Mouse (Mus musculus) naive thymus-derived CD4-positive, alpha-beta T cell, adult 2 months (primary cell): ENCODE data around the gene Phf19.

Experiments
- DNase-seq: peaks from one replicate; pipeline ENCODE4 v3.0.0-alpha.2; 2011; ENCODE audit warnings: low read depth

The Phf19 gene

DNA sequence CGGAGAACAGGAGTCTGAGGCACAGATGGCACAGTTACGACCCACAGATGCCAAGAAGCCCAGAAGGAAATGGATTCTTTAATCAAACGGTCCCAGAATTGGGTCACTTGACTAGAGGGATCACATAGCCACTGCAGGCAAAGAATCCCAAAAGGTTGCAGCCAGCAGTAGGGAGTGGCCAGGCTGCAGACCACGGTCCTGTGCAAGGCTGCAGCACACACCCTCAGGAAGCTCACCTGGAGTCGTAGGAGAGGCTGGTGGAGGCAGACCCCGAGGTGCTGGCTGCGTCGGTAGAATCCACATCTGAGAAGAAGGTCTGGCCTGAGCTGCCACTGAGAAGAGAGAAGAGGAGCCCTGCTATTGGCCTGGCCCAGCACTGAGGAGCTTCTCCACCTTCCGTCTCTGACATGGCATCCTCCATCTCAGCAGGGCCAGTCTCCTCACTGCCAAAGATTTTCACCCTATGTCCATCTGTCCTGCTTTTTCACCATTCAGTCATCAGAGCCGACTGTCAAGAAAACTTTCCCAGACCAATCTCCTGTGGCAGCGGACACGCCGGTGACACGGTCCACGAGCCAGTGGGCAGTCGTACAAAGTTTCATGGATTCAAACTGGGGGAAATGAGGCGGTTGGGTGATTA, 16.9 kb downstream of the Phf19 start:
- no peak for DNase-seq

DNA sequence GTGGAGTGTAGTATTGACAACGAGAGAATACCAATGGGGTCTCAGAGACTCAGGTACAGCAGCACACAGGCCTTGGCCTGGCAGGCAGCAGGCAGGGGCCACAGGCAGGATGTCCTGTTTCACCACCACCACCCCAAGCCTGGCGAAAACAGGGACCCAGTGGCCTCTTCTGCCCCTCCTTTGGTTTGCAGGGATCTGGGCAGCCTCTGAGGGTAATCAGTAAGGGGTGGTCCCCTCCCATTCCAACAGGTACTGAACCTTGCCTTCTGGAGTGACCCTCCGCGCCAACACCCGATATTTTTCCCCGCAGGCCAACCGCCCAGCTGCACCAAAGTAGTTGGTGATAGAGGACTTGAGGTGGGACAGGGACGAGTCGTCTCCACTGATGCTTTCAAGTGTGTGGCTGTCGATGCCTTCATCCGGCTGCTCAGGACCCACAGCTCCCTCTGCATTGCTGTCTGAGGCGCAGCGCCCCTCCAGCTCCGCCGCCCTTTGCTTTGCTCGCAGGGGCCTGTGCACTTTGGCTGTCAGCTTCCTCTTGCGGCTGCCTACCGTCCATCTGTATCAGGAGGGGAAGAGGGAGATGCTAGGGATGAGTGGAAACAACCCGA, 18.2 kb downstream of the Phf19 start:
- DNase-seq: no peak

DNA sequence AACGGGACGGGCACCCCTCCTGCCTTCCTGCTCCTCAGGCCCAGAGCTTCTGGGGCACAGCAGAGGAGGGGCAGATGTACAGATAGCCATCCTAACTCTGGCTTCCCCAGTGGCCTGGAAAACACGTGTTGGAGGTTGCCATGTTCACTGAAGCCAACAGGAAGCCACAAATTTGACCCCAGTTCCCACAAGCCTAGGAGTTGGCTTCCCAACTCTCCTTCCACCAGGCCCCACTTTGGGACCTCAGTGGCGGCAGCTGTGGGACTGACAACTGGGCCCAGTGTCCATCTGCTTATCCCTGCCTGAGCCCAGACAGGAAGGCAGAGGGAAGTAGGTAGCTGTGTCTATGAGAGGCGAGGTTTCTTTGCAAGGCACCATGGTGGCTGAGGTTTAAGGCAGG, 19.9 kb downstream of the Phf19 start:
- no peak for DNase-seq

DNA sequence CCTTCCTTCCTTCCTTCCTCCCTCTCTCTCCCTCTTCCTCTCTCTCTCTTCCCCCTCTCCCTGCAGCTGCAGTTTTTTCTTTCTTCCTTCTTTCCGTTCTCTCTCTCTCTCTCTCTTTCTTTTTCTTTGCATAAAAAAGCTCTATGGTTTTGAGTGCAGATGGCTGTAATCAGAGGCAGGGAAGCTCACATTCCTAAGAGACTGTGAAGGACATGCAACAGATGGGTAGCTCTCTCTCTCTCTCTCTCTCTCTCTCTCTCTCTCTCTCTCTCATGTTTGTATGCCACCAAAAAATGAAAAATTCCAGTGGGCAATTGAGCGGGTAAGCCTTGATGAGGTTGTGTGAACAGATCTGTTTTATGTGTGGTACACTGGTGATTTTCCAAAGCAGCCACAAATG, 29.6 kb downstream of the Phf19 start:
- no peak for DNase-seq

DNA sequence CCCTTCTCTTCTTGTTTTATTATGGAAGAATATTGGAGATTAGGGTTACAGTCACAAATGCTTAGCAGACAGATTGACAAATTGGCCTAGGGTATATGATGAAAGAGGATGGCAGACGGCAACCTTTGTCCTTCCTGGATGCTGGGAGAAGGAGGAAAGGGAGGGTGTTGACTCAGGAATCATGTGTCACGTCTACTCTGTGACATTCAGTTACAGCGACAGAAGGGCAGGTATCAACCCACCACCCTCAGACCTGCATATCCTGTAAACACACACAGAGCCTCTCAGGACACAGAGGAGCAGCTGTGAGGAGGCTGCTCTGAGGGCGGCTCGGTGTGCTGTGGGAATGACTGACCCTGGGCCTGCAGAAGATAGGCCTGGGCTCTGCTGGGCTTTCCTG, 30.6 kb downstream of the Phf19 start:
- no peak for DNase-seq

DNA sequence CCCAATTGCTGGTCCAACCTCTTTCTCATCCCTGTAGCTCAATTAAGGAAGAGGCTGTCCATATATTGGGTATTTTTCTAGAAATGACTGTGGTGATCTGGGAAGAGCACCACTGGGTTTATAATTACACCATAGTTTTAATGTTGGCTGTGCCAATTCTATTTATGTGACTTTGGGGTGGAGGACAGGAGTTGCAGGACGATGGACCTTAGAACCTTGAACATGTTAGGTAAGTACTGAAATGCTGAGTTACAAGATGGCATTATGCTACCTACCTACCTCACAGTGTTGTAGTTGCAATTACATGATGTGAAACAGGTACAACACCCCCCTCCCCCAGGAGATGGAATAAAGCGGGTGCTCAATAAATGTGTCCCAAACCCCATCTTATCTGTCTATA, 31.1 kb downstream of the Phf19 start:
- no peak for DNase-seq

DNA sequence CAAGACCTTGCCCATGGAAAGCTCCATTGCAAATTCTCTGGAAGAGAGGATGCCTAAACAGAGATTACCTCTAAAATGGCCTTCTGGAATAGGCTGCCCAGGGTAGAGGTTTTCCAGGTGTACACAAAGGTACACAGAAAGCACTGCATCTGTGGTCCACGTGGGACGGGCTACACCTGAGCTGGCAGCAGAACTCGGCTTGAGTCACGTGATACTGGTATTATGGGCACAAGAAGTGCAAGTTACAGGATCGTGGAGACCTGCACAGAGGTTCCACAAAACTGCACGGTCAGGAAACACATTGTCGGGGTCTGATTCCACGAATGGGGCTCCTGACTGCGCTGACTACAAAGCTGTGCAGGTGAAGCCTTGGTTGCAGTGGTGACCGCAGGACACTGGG, 33.8 kb downstream of the Phf19 start:
- DNase-seq: no peak

DNA sequence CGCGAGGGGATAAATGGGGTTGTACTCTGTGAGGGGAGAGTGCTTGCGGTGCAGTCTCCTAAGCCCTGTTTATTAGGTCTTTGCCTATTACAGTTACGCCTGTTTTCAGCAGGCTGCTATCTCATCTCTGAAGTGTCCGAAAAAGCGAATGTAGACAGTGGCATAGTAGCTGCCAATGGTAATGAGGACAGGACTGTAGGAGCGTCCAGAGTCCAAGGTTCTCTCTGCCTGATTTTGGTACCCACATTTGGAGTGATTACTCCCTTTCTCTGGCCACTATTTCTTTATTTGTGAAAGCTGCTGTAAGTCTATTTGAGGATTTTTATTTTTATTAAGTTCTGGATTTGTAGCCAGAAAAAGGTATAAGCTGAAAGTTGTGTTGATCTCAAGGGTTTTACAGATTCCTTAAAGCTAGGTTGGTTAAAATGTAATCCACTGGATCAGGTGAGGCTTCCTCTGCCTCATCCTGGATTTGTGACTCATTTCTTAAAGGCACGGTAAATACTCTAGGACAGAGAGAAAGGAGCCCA, 38.9 kb downstream of the Phf19 start, which contains the start of gene Psmd5:
Gene Psmd5 (minus strand): TSS at position 153 of the 530 bp plus-strand sequence.
- no peak for DNase-seq

DNA sequence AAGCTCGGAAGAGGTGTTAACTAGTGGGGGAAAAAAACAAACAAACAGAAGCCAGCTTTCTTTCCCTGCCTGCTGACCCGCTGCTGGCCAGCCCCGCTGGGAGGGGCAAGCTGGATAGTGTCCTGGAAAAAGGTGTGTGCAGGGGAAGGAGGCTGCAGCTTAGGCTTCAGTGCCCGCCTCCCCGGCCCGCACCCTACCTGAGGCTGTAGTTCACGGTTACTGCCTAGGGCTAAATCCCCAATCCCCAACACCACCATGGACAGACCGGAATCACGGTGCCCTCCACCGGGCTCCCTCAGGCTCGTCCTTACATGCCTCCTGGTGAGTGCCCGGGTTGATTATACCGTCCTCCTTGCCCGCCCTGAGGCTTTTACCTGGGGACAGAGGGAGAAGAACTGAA, 39.6 kb downstream of the Phf19 start, which contains the start of gene Cutal:
Gene Cutal (plus strand): TSS at position 126 of the 400 bp plus-strand sequence.
- no peak for DNase-seq

DNA sequence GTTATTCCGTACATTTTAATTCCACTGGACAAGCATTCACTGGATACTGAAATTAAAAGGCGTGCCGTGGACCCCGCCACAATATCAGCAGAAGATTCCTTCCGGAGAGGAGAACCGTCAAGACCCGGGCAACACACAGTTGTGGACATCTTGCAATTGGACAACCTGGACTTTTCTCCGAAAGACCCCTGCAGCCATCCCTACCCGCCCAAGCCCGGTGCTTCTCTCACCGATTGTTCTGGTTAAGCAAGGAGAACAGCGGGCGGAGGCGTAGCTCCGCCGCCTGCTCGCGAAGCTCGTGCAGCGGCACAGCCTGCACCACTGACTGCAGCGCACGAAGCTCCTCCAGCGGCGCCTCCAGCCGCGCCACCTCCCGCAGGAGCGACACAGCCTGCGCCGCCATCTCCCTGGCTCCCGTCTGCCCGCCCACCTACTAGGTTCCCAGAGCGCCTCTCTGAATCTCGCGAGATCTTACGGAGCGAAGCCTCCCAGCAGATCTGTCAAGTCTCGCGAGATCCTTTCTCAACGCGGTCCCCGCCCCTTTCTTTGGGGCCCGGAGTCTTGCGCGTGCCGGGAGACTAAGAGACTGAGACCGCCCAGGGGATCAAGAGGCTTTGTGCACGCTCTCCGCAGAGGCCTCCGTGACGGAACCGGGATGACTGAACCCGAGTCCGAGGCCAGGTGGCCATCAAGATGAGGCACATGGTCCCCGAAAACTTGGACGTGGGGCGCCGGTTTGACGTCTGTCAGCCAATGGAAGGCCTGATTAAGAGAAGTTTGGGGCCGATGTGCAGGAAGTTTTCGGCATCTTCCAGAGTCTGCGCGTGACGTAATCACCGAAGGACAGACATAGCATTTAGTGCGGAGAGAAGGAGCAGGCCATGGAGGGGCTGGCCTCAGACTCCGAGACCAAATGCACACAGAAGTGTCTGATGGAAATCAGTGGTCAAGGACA, 43.0 kb downstream of the Phf19 start:
- DNase-seq: peak; percentile 99

DNA sequence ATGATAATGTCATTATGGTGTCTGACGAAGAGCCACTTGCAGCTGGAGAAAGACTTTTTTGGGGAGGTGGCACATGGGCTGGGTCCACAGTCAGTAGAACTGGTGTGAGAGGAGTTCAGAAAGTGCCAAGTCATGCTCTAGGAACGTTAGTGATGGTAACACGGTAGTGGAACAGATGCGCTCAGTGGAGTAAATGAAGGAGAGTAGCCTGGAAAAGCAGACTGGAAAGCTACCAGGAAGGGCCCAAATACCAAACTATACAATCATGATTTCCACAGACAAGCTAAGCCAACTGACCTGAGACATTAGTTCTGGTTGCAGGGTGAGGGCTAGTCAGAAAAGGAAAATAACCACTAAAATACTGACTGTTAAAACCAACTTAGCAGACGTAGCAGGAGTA, 44.1 kb downstream of the Phf19 start:
- DNase-seq: peak; percentile 15

DNA sequence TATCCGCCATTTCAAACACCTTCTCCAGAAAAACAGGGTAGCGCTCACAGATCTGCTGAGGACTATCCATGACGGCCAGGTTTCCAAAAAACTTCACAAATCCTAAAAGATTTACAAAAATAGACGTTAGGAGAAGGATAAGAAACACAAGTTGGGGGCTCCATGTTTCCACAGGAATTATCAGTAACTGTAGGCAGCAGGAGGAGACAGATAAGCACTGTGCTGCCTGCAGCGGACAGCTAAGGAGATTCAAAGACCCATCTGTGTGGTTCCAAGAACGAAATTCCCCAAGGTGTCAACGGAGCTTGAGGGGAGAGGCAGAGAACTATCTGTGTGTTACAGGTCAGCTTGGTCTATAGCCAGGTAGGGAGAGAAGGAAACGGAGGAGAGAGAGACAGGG, 56.1 kb downstream of the Phf19 start:
- no peak for DNase-seq

DNA sequence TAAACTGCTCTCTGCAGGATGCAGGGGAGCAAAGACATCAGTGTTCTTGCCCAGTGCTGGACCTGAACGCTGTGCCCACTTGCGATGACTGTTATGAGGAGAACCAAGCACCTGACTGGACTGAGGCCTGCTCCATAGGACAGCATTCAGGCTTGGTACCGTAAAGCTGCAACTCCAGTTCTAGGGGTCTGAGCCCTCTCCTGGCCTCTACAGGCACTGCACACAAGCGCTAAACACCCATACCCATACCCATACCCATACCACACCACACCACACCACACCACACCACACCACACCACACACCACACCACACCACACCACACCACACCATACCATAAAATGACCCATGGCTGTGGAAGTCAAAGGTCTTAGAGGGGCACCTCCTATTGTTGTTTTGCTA, 58.6 kb downstream of the Phf19 start:
- no peak for DNase-seq

DNA sequence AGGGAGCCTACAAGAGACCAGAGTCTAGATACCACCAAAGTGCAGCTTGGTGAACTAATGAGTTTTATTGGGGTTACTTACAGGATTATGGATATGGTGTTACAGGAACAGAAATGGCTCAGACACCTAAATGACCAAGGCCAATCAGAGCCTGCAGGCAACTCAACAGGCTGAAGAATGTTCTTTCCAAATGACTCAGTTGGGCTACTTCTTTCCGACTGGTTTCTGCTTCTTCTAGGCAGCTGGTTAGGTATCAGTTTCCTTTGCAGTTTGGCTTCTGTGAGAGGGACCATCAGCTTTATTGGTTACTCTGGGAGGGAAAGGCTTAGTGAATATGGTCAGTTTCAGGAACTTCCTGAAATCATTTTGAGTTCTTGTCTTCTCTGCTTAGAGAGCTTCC, 66.1 kb downstream of the Phf19 start:
- DNase-seq: no peak
